Mouse (Mus musculus): ENCODE data around the gene Ift81. TPM values are rescaled to one million over a fixed set of nuclear protein-coding genes. Genes with fewer than 3 reads are reported as not detected.
A peak's percentile ranks its signal among the peaks of the same experiment; 100 is the strongest.

Ift81 gene
- polyA plus RNA-seq, 1 experiment from 2014 or later: 39.6 TPM

DNA sequence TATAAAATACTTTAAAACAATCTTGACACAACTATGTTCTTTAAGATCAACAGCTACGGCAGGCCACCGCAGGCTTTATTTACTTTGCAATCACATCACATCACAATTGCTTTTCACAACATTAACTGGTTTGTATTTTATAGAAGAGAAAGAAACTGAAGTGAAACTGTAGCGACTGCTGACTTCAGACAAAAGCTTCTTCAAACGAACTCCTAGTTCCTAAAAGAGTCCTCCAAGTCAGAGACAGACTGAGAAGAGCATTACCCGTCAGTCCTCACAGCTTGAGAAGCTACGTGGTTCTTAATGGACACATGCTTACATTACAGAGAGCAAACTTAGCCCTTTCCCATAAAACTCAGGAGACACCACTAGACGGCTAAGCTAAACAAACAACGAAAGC lies 63.9 kb downstream of the Ift81 start:
- Histone ChIP-seq H3K9ac (no peak overlapping the region), H3K27me3 (ENCODE audit: insufficient read depth, low read length) (no peaks in the 10 kb centered on the region), H3K4me2 (peak overlapping the region; percentile 35), H3K36me3 (ENCODE audit: insufficient read depth) (no peaks in the 10 kb centered on the region), H3K9me3 (ENCODE audit: low read depth, low read length) (no peaks in the 10 kb centered on the region), H3K4me3 (ENCODE audit: low read depth, low read length) (no peak overlapping the region), H3K4me1 (ENCODE audit: insufficient read depth) (no peaks in the 10 kb centered on the region), H3K27ac (ENCODE audit: low read depth) (peak overlapping the region; percentile 39; the same call in 1 of the 2 replicates)
- no peak for TF ChIP-seq CTCF (IDR thresholded peaks at IDR 0.05; ENCODE audit: low read depth)
- WGBS: 14% methylated on average over 8 of the region's 8 CpGs
- no peak for DNase-seq
- ATAC-seq (ENCODE audit: insufficient read depth): no peak

DNA sequence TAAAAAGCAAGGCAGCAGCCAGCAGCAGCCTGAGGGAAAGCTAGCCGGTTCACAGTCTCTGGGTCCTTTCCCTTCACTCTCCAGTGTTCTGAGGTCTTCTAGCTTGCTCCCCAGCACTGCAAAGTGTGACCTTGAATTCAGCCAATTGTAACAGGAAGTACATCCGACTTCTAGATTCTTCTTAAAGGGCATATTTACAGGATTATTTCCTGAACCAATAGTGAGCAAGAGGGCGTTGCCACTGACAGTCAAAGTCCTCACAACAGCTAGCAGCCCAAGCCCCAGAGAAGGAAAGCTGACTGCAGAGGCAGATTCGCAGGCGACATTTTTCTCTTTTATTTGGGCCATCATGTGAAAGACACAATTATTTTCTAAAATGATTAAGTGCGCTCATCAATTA lies 65.6 kb downstream of the Ift81 start:
- Histone ChIP-seq H3K36me3 (ENCODE audit: insufficient read depth) (no peaks in the 10 kb centered on the region), H3K4me3 (ENCODE audit: low read depth, low read length) (no peak overlapping the region), H3K9ac (no peak overlapping the region), H3K4me2 (no peak overlapping the region), H3K9me3 (ENCODE audit: low read depth, low read length) (no peaks in the 10 kb centered on the region), H3K27me3 (ENCODE audit: insufficient read depth, low read length) (no peaks in the 10 kb centered on the region), H3K27ac (ENCODE audit: low read depth) (0 out of 2 replicates have a peak overlapping the region, but pooled peaks have one; percentile 15), H3K4me1 (ENCODE audit: insufficient read depth) (no peaks in the 10 kb centered on the region)
- TF ChIP-seq CTCF (IDR thresholded peaks at IDR 0.05; ENCODE audit: low read depth): no peak
- 53% methylated on average over 6 of the region's 6 CpGs for WGBS
- ATAC-seq (ENCODE audit: insufficient read depth) (no peak), DNase-seq (peak; percentile 62)

DNA sequence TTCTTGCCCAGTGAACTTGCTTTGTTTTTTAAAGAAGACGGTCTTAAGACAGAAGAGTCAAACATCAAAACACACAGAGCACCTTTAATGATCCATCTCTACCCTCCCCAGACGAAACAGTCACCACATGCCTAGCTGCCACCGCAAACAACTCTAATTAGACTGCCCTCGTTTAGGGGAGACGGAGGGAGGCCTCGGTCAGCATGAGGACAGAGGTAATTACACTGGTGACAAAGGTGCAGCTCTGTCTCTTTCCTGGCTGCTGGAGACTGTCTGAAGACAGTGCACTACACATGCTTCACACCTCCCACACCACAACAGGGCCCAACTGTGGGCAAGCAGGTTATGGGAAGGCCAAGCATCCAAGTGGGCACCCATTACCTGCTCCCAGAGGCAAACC lies 66.5 kb downstream of the Ift81 start:
- ATAC-seq (ENCODE audit: insufficient read depth) (no peak), DNase-seq (no peak)
- WGBS: 78% methylated on average over 6 of the region's 6 CpGs
- H3K4me3 ChIP-seq (ENCODE audit: low read depth, low read length): no peak overlapping the region
- no peaks in the 10 kb centered on the region for H3K36me3 ChIP-seq (ENCODE audit: insufficient read depth)
- no peaks in the 10 kb centered on the region for H3K4me1 ChIP-seq (ENCODE audit: insufficient read depth)
- no peak for TF ChIP-seq CTCF (IDR thresholded peaks at IDR 0.05; ENCODE audit: low read depth)
- H3K9ac ChIP-seq: no peak overlapping the region
- no peak overlapping the region for H3K4me2 ChIP-seq
- H3K9me3 ChIP-seq (ENCODE audit: low read depth, low read length): no peaks in the 10 kb centered on the region
- no peaks in the 10 kb centered on the region for H3K27me3 ChIP-seq (ENCODE audit: insufficient read depth, low read length)
- H3K27ac ChIP-seq (ENCODE audit: low read depth): no peak overlapping the region

DNA sequence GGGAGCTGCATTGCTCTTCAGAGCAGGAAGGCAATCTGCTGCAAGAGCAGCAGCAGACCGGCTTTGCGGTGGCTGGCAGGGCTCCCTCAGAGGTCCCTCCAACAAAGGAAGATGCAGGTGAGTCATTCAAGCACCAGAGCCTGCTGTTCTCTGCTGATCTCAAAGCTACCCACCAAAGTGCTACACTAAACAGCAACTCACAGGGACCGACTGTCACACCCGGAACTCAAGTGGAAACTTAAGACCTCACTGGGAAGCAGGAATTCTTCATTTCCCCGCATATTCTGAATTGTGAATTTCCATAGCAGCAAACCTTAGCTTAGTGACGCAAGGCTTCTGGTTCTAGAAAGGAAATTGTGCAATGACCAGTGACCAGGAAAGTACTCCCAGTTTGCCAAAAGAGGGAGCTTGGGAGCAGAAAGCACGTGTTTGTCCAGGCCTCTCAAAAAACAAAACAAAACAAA lies 67.0 kb downstream of the Ift81 start:
- DNase-seq (peak; percentile 81), ATAC-seq (ENCODE audit: insufficient read depth) (no peak)
- H3K4me3 ChIP-seq (ENCODE audit: low read depth, low read length): no peak overlapping the region
- H3K27ac ChIP-seq (ENCODE audit: low read depth): no peak overlapping the region
- TF ChIP-seq CTCF (IDR thresholded peaks at IDR 0.05; ENCODE audit: low read depth): peak; percentile 65
- no peaks in the 10 kb centered on the region for H3K36me3 ChIP-seq (ENCODE audit: insufficient read depth)
- no peaks in the 10 kb centered on the region for H3K4me1 ChIP-seq (ENCODE audit: insufficient read depth)
- no peaks in the 10 kb centered on the region for H3K9me3 ChIP-seq (ENCODE audit: low read depth, low read length)
- H3K4me2 ChIP-seq: no peak overlapping the region
- 56% methylated on average over 7 of the region's 7 CpGs for WGBS
- H3K27me3 ChIP-seq (ENCODE audit: insufficient read depth, low read length): no peaks in the 10 kb centered on the region
- no peak overlapping the region for H3K9ac ChIP-seq

DNA sequence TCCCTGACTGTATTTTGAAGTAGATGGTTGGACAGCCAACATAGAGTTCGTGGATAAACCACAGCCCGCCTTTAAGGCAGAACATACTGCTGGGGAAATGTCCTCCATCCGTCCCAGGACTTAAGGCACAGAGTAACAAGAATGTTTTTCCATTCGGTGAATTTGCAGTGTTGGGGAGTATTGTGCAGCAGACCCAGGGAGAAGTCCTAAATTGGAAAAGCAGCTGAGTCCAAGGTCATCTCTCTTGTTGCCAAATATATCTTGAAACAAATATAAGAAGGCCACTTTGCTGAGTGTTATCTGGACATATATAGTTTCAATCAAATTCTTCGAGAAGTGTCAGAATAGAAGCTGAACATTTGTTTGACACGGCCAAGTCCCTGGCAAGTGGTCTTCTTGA lies 70.9 kb downstream of the Ift81 start:
- no peaks in the 10 kb centered on the region for H3K27me3 ChIP-seq (ENCODE audit: insufficient read depth, low read length)
- H3K27ac ChIP-seq (ENCODE audit: low read depth): no peak overlapping the region; the same call in 1 of the 2 replicates
- DNase-seq (no peak), ATAC-seq (ENCODE audit: insufficient read depth) (no peak)
- peaks cover 4% of the 10 kb centered on the region; the same call in 1 of the 2 replicates for H3K36me3 ChIP-seq (ENCODE audit: insufficient read depth)
- H3K4me2 ChIP-seq: no peak overlapping the region
- 79% methylated on average over 6 of the region's 6 CpGs for WGBS
- H3K9me3 ChIP-seq (ENCODE audit: low read depth, low read length): no peaks in the 10 kb centered on the region
- no peak overlapping the region for H3K9ac ChIP-seq
- no peaks in the 10 kb centered on the region for H3K4me1 ChIP-seq (ENCODE audit: insufficient read depth)
- H3K4me3 ChIP-seq (ENCODE audit: low read depth, low read length): no peak overlapping the region
- no peak for TF ChIP-seq CTCF (IDR thresholded peaks at IDR 0.05; ENCODE audit: low read depth)

DNA sequence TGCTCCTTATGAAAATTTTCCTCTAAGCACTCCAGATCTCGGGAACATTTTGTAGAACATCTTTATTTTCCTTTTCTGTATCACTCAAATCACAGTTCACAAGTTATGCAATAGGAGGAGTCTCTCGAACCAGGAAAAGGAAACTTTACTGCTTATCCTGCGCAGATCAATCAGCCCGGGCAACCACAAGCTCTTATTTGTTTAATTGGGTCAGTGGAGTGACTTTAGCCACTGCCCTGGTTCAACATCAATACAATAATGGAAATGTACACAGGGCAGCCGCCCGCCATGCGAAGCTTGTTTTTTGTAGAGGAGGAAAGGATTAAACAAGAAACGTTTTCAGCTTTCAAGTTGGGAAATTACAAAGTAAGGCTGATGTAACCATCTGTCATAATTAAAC lies 72.4 kb downstream of the Ift81 start:
- H3K36me3 ChIP-seq (ENCODE audit: insufficient read depth): peaks cover 4% of the 10 kb centered on the region; the same call in 1 of the 2 replicates
- H3K4me3 ChIP-seq (ENCODE audit: low read depth, low read length): no peak overlapping the region
- H3K9me3 ChIP-seq (ENCODE audit: low read depth, low read length): no peaks in the 10 kb centered on the region
- no peak for DNase-seq
- no peak overlapping the region for H3K9ac ChIP-seq
- no peak for TF ChIP-seq CTCF (IDR thresholded peaks at IDR 0.05; ENCODE audit: low read depth)
- ATAC-seq (ENCODE audit: insufficient read depth): no peak
- no peak overlapping the region for H3K4me2 ChIP-seq
- no peaks in the 10 kb centered on the region for H3K27me3 ChIP-seq (ENCODE audit: insufficient read depth, low read length)
- 66% methylated on average over 8 of the region's 8 CpGs for WGBS
- no peaks in the 10 kb centered on the region for H3K4me1 ChIP-seq (ENCODE audit: insufficient read depth)
- no peak overlapping the region for H3K27ac ChIP-seq (ENCODE audit: low read depth)

DNA sequence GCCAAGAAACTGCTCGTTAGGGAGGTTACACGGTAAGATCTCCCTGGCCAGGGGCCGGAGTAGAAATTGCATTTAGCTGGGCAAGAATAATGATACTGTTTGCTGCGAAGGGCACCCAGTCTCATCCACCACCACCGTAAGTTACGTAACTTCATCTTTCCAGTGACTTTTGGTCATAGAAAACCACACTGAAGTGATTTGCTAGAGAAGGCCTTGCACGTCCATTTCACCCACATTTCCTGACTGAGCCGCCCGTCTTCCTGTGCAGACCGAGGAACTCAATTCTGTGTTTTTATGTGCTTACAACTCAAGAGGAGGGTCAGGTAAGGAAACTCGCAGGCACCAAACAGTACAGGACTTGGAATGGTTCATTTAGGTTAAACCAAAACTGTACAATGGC lies 76.2 kb downstream of the Ift81 start:
- peaks cover 4% of the 10 kb centered on the region; the same call in 1 of the 2 replicates for H3K36me3 ChIP-seq (ENCODE audit: insufficient read depth)
- TF ChIP-seq CTCF (IDR thresholded peaks at IDR 0.05; ENCODE audit: low read depth): no peak
- H3K4me1 ChIP-seq (ENCODE audit: insufficient read depth): no peaks in the 10 kb centered on the region
- H3K4me3 ChIP-seq (ENCODE audit: low read depth, low read length): no peak overlapping the region
- WGBS: 95% methylated on average over 11 of the region's 11 CpGs
- DNase-seq (no peak), ATAC-seq (ENCODE audit: insufficient read depth) (no peak)
- H3K27me3 ChIP-seq (ENCODE audit: insufficient read depth, low read length): no peaks in the 10 kb centered on the region
- H3K9ac ChIP-seq: no peak overlapping the region
- no peaks in the 10 kb centered on the region for H3K9me3 ChIP-seq (ENCODE audit: low read depth, low read length)
- H3K4me2 ChIP-seq: no peak overlapping the region
- H3K27ac ChIP-seq (ENCODE audit: low read depth): no peak overlapping the region

DNA sequence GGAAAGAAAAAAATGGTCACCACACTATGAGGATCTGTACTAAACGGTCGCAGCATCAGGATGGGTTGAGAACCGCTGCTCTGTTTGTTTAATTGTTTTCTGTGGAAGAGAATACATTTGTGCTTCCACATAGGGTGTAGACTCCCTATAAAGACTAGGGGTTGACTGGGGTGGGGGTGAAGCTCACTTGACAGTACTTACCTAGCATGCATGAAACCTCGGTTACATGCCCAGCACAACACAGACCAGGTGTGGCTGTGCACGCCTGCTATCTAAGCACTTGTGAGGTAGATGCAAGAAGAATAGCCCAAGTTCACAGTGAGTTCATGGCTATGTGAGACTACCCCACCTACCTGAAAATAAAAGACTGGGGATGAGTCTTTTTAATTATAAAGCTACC lies 76.7 kb downstream of the Ift81 start:
- WGBS: 93% methylated on average over 5 of the region's 5 CpGs
- H3K4me1 ChIP-seq (ENCODE audit: insufficient read depth): no peaks in the 10 kb centered on the region
- peaks cover 4% of the 10 kb centered on the region; the same call in 1 of the 2 replicates for H3K36me3 ChIP-seq (ENCODE audit: insufficient read depth)
- H3K27me3 ChIP-seq (ENCODE audit: insufficient read depth, low read length): no peaks in the 10 kb centered on the region
- no peak for DNase-seq
- H3K27ac ChIP-seq (ENCODE audit: low read depth): no peak overlapping the region
- no peak overlapping the region for H3K4me3 ChIP-seq (ENCODE audit: low read depth, low read length)
- TF ChIP-seq CTCF (IDR thresholded peaks at IDR 0.05; ENCODE audit: low read depth): no peak
- H3K9ac ChIP-seq: no peak overlapping the region
- no peaks in the 10 kb centered on the region for H3K9me3 ChIP-seq (ENCODE audit: low read depth, low read length)
- ATAC-seq (ENCODE audit: insufficient read depth): no peak
- H3K4me2 ChIP-seq: no peak overlapping the region

Measured in lung, embryonic 14.5 days (tissue).